Mouse (Mus musculus) thymus, postnatal 0 days (tissue): ENCODE measurements around the gene Sash1. TPM values are rescaled to one million over a fixed set of nuclear protein-coding genes. Genes with fewer than 3 reads are reported as not detected.

ENCODE experiments used
- DNase-seq: peaks from one replicate; pipeline ENCODE4 v3.0.0-alpha.2; 2015; ENCODE audit warnings: low spot score
- polyA plus RNA-seq: library from polyadenylated mRNA; unstranded; fragments of >200 nt; fragmentation: Nextera tagmentation; extraction: Ambion mirVana; gene quantifications from 2 replicates; pipeline ENCODE4 v1.2.1, GENCODE M21; 2015

Gene Sash1
- polyA plus RNA-seq, 1 experiment from 2014 or later = 1.5 TPM

- no peak for DNase-seq
Measured at GRCm38 (mm10) chr10:8686219-8686618, 199.7 kb downstream of the Sash1 start.

GRCm38 (mm10) chr10:8685269-8685668 lies 200.6 kb downstream of the Sash1 start:
- DNase-seq = no peak

- DNase-seq = peak; percentile 64
Measured at GRCm38 (mm10) chr10:8682900-8683299, 203.0 kb downstream of the Sash1 start.

- no peak for DNase-seq
Measured at GRCm38 (mm10) chr10:8682341-8682740, 203.5 kb downstream of the Sash1 start.

GRCm38 (mm10) chr10:8676722-8677121 lies 209.1 kb downstream of the Sash1 start:
- DNase-seq = no peak
